Mouse (Mus musculus): ENCODE measurements around the gene Spa17. TPM values are rescaled to one million over a fixed set of nuclear protein-coding genes. Genes with fewer than 3 reads are reported as not detected.

The Spa17 gene
- 3.1 and 3.4 TPM in 2 replicates for polyA plus RNA-seq (2015; fragmentation: Nextera tagmentation; extraction: Ambion mirVana)

DNA sequence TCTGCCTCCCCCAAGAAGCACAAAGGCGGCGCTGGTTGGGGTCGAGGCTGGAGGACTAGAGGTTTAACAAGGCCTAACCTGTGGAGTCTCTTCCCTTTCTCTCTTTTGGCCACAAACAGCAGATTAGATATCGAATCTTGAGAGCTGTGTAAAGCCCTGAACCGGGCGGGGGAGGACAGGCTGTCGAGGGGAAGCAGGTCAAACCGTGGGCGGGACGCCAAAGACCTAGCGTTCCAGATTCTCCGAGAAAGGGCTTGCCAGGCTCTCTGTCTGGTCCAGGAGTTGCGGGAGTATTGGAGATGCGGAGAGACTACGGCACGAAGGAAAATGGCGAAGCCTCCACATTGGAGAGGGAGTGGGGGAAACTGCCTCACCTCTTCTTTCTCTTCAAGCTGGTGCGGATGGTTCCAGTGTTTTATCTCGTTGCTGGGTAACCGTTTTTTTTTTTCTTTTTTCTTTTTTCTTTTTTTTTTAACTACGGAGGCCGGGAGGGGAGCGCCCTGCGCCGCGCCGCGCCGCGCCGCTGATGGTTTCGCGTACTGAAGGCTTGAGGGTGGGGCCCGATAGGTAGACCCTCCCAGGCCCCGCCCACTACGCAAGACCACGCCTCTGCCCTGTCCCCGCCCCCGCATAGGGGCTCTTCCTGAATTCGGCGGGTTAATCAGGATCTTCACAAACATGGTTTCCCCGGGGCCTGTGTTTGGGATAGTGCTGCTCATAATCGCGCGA lies at the start of gene Spa17:
Gene Spa17, minus strand, starts transcription at position 541 of the 729 bp plus-strand sequence.

DNA sequence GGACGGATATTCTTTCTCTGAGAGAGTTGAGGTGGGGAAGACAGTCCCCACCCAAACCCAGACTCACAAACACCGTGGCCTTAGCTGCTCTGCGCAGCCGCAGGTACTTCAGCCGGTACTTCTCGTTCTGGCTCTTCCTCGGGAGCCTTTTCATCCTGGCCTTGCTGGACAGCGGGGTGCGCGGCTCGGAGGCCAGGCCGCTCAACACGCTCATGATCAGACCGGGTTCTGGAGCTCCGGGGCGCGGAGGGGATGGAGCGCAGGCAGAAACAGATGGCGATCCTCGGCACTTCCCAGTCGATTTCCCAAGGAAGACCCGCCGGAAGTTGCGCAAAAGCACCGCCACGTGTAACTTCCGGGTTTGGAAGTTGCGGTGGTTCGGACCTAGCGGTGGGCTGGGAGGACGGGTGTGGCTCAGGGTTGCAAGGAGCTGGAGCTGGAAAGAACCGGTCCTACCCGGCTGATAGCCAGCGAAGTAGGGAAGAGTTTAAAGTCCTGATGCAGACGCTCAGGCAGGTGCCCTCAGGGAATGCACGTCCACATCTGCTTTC lies 43.5 kb upstream of the Spa17 start, which contains the start of gene Tbrg1:
Gene Tbrg1, minus strand, starts transcription at position 382 of the 551 bp plus-strand sequence.

DNA sequence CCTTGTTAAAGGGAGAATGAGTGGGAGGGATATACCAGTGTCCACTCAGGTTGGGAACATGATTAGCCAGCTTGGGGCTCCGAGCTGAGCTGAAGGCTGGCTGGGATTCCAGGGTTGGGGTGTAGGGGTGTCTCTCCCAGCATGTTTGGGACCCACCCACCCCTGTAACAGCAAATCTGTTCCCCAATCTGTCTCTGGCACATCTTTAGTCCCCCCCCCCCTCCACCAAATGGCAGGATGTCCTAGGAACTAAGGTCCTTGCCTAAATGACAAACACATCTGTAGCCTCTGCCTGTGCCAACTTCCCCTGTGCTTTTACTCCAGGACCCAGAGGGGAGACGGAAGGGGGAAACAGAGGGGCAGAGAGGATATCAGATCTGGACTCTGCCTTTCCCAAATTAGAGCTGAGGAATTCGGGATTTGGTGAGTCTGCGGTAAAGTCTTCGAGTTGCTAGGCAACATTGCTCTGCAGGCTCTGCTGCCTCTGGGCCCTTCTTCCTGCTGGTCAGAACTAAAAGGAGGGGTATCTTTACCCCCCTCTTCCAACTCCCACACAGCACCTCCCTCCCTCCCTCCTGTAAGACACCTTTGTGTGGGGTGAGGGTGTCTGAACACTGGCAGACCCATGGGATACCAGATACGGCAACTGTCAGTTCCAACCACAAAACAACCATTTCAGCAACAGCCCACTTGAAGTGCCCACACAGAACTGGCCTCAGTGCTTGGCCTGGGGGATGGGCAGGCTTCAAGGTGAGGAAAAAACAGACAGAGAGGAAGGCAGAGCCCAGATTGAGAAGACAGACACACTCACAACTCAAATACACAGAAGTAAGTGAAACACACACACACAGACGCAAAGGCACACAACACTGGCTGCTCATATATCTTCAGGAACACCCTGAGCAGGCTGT lies 58.4 kb downstream of the Spa17 start, which contains the start of gene Siae:
Gene Siae, plus strand, starts transcription at position 861 of the 911 bp plus-strand sequence.

Other genes with a start within 250 kb of the Spa17 start
- 0.04 and 0.06 TPM in 2 replicates for gene Hepacam, start 246.4 kb downstream of the Spa17 start, polyA plus RNA-seq (2015; fragmentation: Nextera tagmentation; extraction: Ambion mirVana)
- 5.7 and 7.4 TPM in 2 replicates for gene Robo4, start 211.8 kb downstream of the Spa17 start, polyA plus RNA-seq (2015; fragmentation: Nextera tagmentation; extraction: Ambion mirVana)
- not detected in 2 replicates for gene Robo3, start 180.5 kb downstream of the Spa17 start, polyA plus RNA-seq (2015; fragmentation: Nextera tagmentation; extraction: Ambion mirVana)
- gene Msantd2, start 124.4 kb downstream of the Spa17 start, polyA plus RNA-seq (2015; fragmentation: Nextera tagmentation; extraction: Ambion mirVana), result 6.8 and 7.4 TPM in 2 replicates
- 28.9 and 34.3 TPM in 2 replicates for gene Esam, start 85.6 kb downstream of the Spa17 start, polyA plus RNA-seq (2015; fragmentation: Nextera tagmentation; extraction: Ambion mirVana)
- gene Vsig2, start 74.5 kb downstream of the Spa17 start, polyA plus RNA-seq (2015; fragmentation: Nextera tagmentation; extraction: Ambion mirVana), result 94.0 and 94.3 TPM in 2 replicates
- 1.6 and 3.7 TPM in 2 replicates for gene Nrgn, start 60.8 kb downstream of the Spa17 start, polyA plus RNA-seq (2015; fragmentation: Nextera tagmentation; extraction: Ambion mirVana)
- gene Siae, start 58.0 kb downstream of the Spa17 start, polyA plus RNA-seq (2015; fragmentation: Nextera tagmentation; extraction: Ambion mirVana), result 5.3 and 6.4 TPM in 2 replicates
- gene Tbrg1, start 43.6 kb upstream of the Spa17 start, polyA plus RNA-seq (2015; fragmentation: Nextera tagmentation; extraction: Ambion mirVana), result 133 and 144 TPM in 2 replicates
- 0.10 TPM in 1 of 2 replicates, not detected in the other for gene Panx3, start 55.5 kb upstream of the Spa17 start, polyA plus RNA-seq (2015; fragmentation: Nextera tagmentation; extraction: Ambion mirVana)
- not detected in 2 replicates for gene Olfr160, start 102.5 kb upstream of the Spa17 start, polyA plus RNA-seq (2015; fragmentation: Nextera tagmentation; extraction: Ambion mirVana)
- not detected in 2 replicates for gene Olfr874, start 131.4 kb upstream of the Spa17 start, polyA plus RNA-seq (2015; fragmentation: Nextera tagmentation; extraction: Ambion mirVana)
- not detected in 2 replicates for gene Olfr875, start 158.1 kb upstream of the Spa17 start, polyA plus RNA-seq (2015; fragmentation: Nextera tagmentation; extraction: Ambion mirVana)
- not detected in 2 replicates for gene Olfr876, start 189.3 kb upstream of the Spa17 start, polyA plus RNA-seq (2015; fragmentation: Nextera tagmentation; extraction: Ambion mirVana)
- gene Olfr877, start 240.5 kb upstream of the Spa17 start, polyA plus RNA-seq (2015; fragmentation: Nextera tagmentation; extraction: Ambion mirVana), result not detected in 2 replicates

Measured in urinary bladder, postnatal 0 days (tissue).